Mouse (Mus musculus) neural tube, embryonic 11.5 days (tissue): ENCODE results near the gene Gm8947. TPM values are rescaled to one million over a fixed set of nuclear protein-coding genes. Genes with fewer than 3 reads are reported as not detected.
"Not testable (repeated sequence)": the region's sequence is repeated elsewhere in the genome, so short reads cannot be mapped to it uniquely, and the experiment has no call there.

Source experiments
- ATAC-seq: fragments of 200-750 bp; cut with Nextera tagmentation; 2 replicates; pipeline ENCODE4 v1.8.0; 2017; ENCODE audit warnings: moderate number of reproducible peaks, mild to moderate bottlenecking, moderate TSS enrichment, moderate library complexity; ENCODE audit not compliant: insufficient read depth, low FRiP score, low TSS enrichment
- DNase-seq: peaks from one replicate; pipeline ENCODE4 v3.0.0-alpha.2; 2015; ENCODE audit warnings: low spot score
- H3K27ac ChIP-seq: fragments of 300-500 bp; sonication (generic); 2 replicates; pipeline ENCODE4 v1.5.1; 2014; ENCODE audit warnings: low read depth, mild to moderate bottlenecking, low read length
- H3K27me3 ChIP-seq: fragments of 300-500 bp; sonication (generic); 2 replicates; pipeline ENCODE4 v1.6.1; 2014; ENCODE audit warnings: mild to moderate bottlenecking, low read length, mixed read lengths; ENCODE audit not compliant: control insufficient read depth, insufficient read depth
- H3K36me3 ChIP-seq: fragments of 300-500 bp; sonication (generic); 2 replicates; pipeline ENCODE4 v1.6.1; 2014; ENCODE audit warnings: mild to moderate bottlenecking, low read length, moderate library complexity, mixed read lengths; ENCODE audit not compliant: control insufficient read depth, insufficient read depth
- H3K4me1 ChIP-seq: fragments of 300-500 bp; sonication (generic); 2 replicates; pipeline ENCODE4 v1.6.1; 2014; ENCODE audit warnings: low read length, mixed read lengths; ENCODE audit not compliant: control insufficient read depth, insufficient read depth
- H3K4me2 ChIP-seq: fragments of 300-500 bp; sonication (generic); 2 replicates; pipeline ENCODE4 v1.6.1; 2014; ENCODE audit warnings: low read depth, mild to moderate bottlenecking, moderate library complexity
- H3K4me3 ChIP-seq: fragments of 300-500 bp; sonication (generic); 2 replicates; pipeline ENCODE4 v1.5.1; 2014; ENCODE audit warnings: low read depth, low read length
- H3K9ac ChIP-seq: fragments of 300-500 bp; sonication (generic); 2 replicates; pipeline ENCODE4 v1.6.1; 2014; ENCODE audit warnings: mild to moderate bottlenecking, low read length
- H3K9me3 ChIP-seq: fragments of 300-500 bp; sonication (generic); 2 replicates; pipeline ENCODE4 v1.6.1; 2016; ENCODE audit warnings: low read length; ENCODE audit not compliant: control insufficient read depth
- WGBS: fragments of 180-500 bp; shearing (Covaris S2); extraction: QIAGEN DNeasy Blood & Tissue Kit; methylation state at CpG from one replicate; pipeline ENCODE4 v1.1.7; 2014; 5-methylcytosine and 5-hydroxymethylcytosine counted together
- polyA plus RNA-seq: library from polyadenylated mRNA; unstranded; fragments of >200 nt; fragmentation: Nextera tagmentation; extraction: Ambion mirVana; gene quantifications from 2 replicates; pipeline ENCODE4 v1.2.1, GENCODE M21; 2014

Gene Gm8947
- polyA plus RNA-seq, 1 experiment from 2014 or later, result 0.29 TPM

GRCm38 (mm10) chr1:151192739-151193138 lies 563 bp downstream of the Gm8947 start:
- not testable (repeated sequence) for H3K9me3 ChIP-seq, H3K27me3 ChIP-seq, DNase-seq, H3K36me3 ChIP-seq, H3K9ac ChIP-seq, H3K4me1 ChIP-seq, ATAC-seq, H3K4me2 ChIP-seq, H3K4me3 ChIP-seq, H3K27ac ChIP-seq
- 95% methylated on average over 13 of the region's 15 CpGs for WGBS

GRCm38 (mm10) chr1:151195986-151196385 lies 3.8 kb downstream of the Gm8947 start:
- not testable (repeated sequence) for DNase-seq, H3K4me3 ChIP-seq, H3K27ac ChIP-seq, H3K4me1 ChIP-seq, H3K9me3 ChIP-seq, H3K27me3 ChIP-seq, H3K4me2 ChIP-seq, H3K36me3 ChIP-seq, ATAC-seq, H3K9ac ChIP-seq
- 76% methylated on average over 4 of the region's 4 CpGs for WGBS

- not testable (repeated sequence) for H3K4me2 ChIP-seq, DNase-seq, H3K9ac ChIP-seq, H3K4me3 ChIP-seq, ATAC-seq, H3K36me3 ChIP-seq, H3K27ac ChIP-seq, H3K9me3 ChIP-seq, H3K27me3 ChIP-seq, H3K4me1 ChIP-seq
- 80% methylated on average over 3 of the region's 3 CpGs for WGBS
These were observed 4.5 kb downstream of the Gm8947 start for GRCm38 (mm10) chr1:151196690-151197089.

GRCm38 (mm10) chr1:151198120-151198519 lies 5.9 kb downstream of the Gm8947 start, which contains the start of gene Gm47995:
TSS of gene Gm47995 (plus strand) at chr1:151198448.
- H3K27ac ChIP-seq, ATAC-seq, H3K9ac ChIP-seq, DNase-seq, H3K27me3 ChIP-seq, H3K4me2 ChIP-seq, H3K4me1 ChIP-seq, H3K9me3 ChIP-seq, H3K4me3 ChIP-seq, H3K36me3 ChIP-seq: not testable (repeated sequence)
- 100% methylated on average over 2 of the region's 4 CpGs for WGBS

GRCm38 (mm10) chr1:151200620-151201019 lies 8.4 kb downstream of the Gm8947 start:
- not testable (repeated sequence) for H3K4me1 ChIP-seq, H3K4me2 ChIP-seq, H3K9ac ChIP-seq, H3K27ac ChIP-seq, H3K4me3 ChIP-seq, H3K27me3 ChIP-seq, DNase-seq, ATAC-seq, H3K9me3 ChIP-seq, H3K36me3 ChIP-seq

- WGBS, result 83% methylated on average over 3 of the region's 5 CpGs
- not testable (repeated sequence) for H3K4me2 ChIP-seq, H3K4me3 ChIP-seq, H3K9me3 ChIP-seq, H3K36me3 ChIP-seq, H3K27me3 ChIP-seq, H3K27ac ChIP-seq, ATAC-seq, H3K4me1 ChIP-seq, DNase-seq, H3K9ac ChIP-seq
These were observed 10.6 kb downstream of the Gm8947 start for GRCm38 (mm10) chr1:151202771-151203170.

- not testable (repeated sequence) for DNase-seq, H3K27ac ChIP-seq, H3K9ac ChIP-seq, H3K4me1 ChIP-seq, ATAC-seq, H3K36me3 ChIP-seq, H3K27me3 ChIP-seq, H3K4me2 ChIP-seq, H3K4me3 ChIP-seq, H3K9me3 ChIP-seq
- WGBS, result no CpG with 5 or more reads among the region's 6 CpGs
These were observed 11.6 kb downstream of the Gm8947 start, which contains the start of gene 3110040M04Rik for GRCm38 (mm10) chr1:151203818-151204217. TSS of gene 3110040M04Rik (plus strand) at chr1:151204121.

GRCm38 (mm10) chr1:151208493-151208892 lies 16.3 kb downstream of the Gm8947 start:
- not testable (repeated sequence) for H3K4me1 ChIP-seq, H3K4me2 ChIP-seq, ATAC-seq, H3K27ac ChIP-seq, H3K27me3 ChIP-seq, DNase-seq, H3K36me3 ChIP-seq, H3K9me3 ChIP-seq, H3K9ac ChIP-seq, H3K4me3 ChIP-seq
- 90% methylated on average over 3 of the region's 5 CpGs for WGBS

- not testable (repeated sequence) for H3K9ac ChIP-seq, H3K36me3 ChIP-seq, H3K4me1 ChIP-seq, DNase-seq, H3K27ac ChIP-seq, ATAC-seq, H3K9me3 ChIP-seq, H3K4me2 ChIP-seq, H3K27me3 ChIP-seq, H3K4me3 ChIP-seq
These were observed 16.8 kb downstream of the Gm8947 start for GRCm38 (mm10) chr1:151208944-151209343.
